Mouse (Mus musculus): ENCODE measurements around the gene Nfkbia.

Nfkbia gene

GRCm38 (mm10) chr12:55442861-55443850, 49.3 kb downstream of the Nfkbia start:
- no peak for DNase-seq (ENCODE audit: low read depth, low spot score)

GRCm38 (mm10) chr12:55442245-55442644, 50.2 kb downstream of the Nfkbia start:
- no peak for DNase-seq (ENCODE audit: low read depth, low spot score)

- DNase-seq (ENCODE audit: low read depth, low spot score) = no peak
These were observed 52.0 kb downstream of the Nfkbia start for GRCm38 (mm10) chr12:55440416-55440815.
